ENCODE assay signal across 8 mouse cellular contexts in genomic region chr4:53384761-53385160, GRCm38 (mm10). TPM values are rescaled to one million over a fixed set of nuclear protein-coding genes. Genes with fewer than 3 reads are reported as not detected.
DNase-seq lines count a peak whose midpoint lies in the region; ATAC-seq and TF ChIP-seq lines count a peak whose summit lies in the region.

No protein-coding gene starts in this region.

- 27% methylated on average over 6 of the region's 6 CpGs for WGBS in hindbrain, embryonic 11.5 days
- WGBS in lung, postnatal 0 days = 3% methylated on average over 6 of the region's 6 CpGs

- ATAC-seq in hindbrain, embryonic 11.5 days (ENCODE audit: low FRiP score) = peak; percentile 47
- ATAC-seq in lung, postnatal 0 days = peak; percentile 75

- H3K9ac ChIP-seq in hindbrain, embryonic 11.5 days (ENCODE audit: low read depth, low read length) = no peak overlapping the region
- H3K9ac ChIP-seq in lung, postnatal 0 days (replicated peaks; ENCODE audit: low read depth) = no peak overlapping the region

- peak; percentile 87 for DNase-seq in MN1 (ENCODE audit: low spot score)
- peak; percentile 71 for DNase-seq in cerebellum, adult 9-11 months
- DNase-seq in frontal cortex, adult 2 months (ENCODE audit: extremely low spot score in 1 of 2, low spot score in 1 of 2) = peak; percentile 43 to 97
- DNase-seq in hindbrain, embryonic 11.5 days (ENCODE audit: low spot score) = peak; percentile 87
- DNase-seq in layer of hippocampus, adult 9-11 months = peak; percentile 83
- peak; percentile 79 for DNase-seq in lung, postnatal 0 days (ENCODE audit: low spot score)
- peak; percentile 38 for DNase-seq in ovary, postnatal 36 days (ENCODE audit: low spot score)
- peak; percentile 78 for DNase-seq in thymus, postnatal 14 days

- peak; percentile 89 for TF ChIP-seq CTCF in lung, postnatal 0 days (IDR thresholded peaks at IDR 0.05)

- H3K36me3 ChIP-seq in hindbrain, embryonic 11.5 days (ENCODE audit: control insufficient read depth, insufficient read depth, low read length) = no peaks in the 10 kb centered on the region
- H3K36me3 ChIP-seq in lung, postnatal 0 days (ENCODE audit: insufficient read depth, low read length) = no peaks in the 10 kb centered on the region

- no peak overlapping the region for H3K27ac ChIP-seq in hindbrain, embryonic 11.5 days (ENCODE audit: low read depth, low read length)
- H3K27ac ChIP-seq in lung, postnatal 0 days (ENCODE audit: low read length) = no peak overlapping the region

- no peaks in the 10 kb centered on the region for H3K9me3 ChIP-seq in hindbrain, embryonic 11.5 days (ENCODE audit: control insufficient read depth, low read length)
- H3K9me3 ChIP-seq in lung, postnatal 0 days (ENCODE audit: low read length) = no peaks in the 10 kb centered on the region

- H3K4me3 ChIP-seq in hindbrain, embryonic 11.5 days (ENCODE audit: low read depth, low read length) = no peak overlapping the region
- H3K4me3 ChIP-seq in lung, postnatal 0 days (ENCODE audit: low read depth, low read length) = no peak overlapping the region; the same call in 1 of the 2 replicates

- no peaks in the 10 kb centered on the region for H3K4me1 ChIP-seq in hindbrain, embryonic 11.5 days (replicated peaks; ENCODE audit: control insufficient read depth, insufficient read depth, low read length)
- H3K4me1 ChIP-seq in lung, postnatal 0 days (ENCODE audit: insufficient read depth, low read depth, low read length) = no peaks in the 10 kb centered on the region

- H3K4me2 ChIP-seq in hindbrain, embryonic 11.5 days (replicated peaks; ENCODE audit: low read depth, low read length) = 0 out of 2 replicates have a peak overlapping the region, but pooled peaks have one; percentile 19
- peak overlapping the region; percentile 37 for H3K4me2 ChIP-seq in lung, postnatal 0 days (replicated peaks; ENCODE audit: low read depth, low read length)

- peak; percentile 40; the same call in 1 of the 2 replicates for TF ChIP-seq EP300 in lung, postnatal 0 days (IDR thresholded peaks at IDR 0.05)

- H3K27me3 ChIP-seq in hindbrain, embryonic 11.5 days (ENCODE audit: control insufficient read depth, insufficient read depth, low read length) = no peaks in the 10 kb centered on the region
- H3K27me3 ChIP-seq in lung, postnatal 0 days (replicated peaks; ENCODE audit: insufficient read depth, low read length) = no peaks in the 10 kb centered on the region

RNA-seq across cellular contexts. Expression of gene Slc44a1, which starts 55.5 kb away (rescaled TPM):
- polyA plus RNA-seq in frontal cortex, adult 2 months (2012; rRNA removed) = 50.3 and 51.1 TPM in 2 replicates
- polyA plus RNA-seq in hindbrain, embryonic 11.5 days (2014; fragmentation: Nextera tagmentation; extraction: Ambion mirVana) = 14.4 and 18.1 TPM in 2 replicates
- 30.4 and 31.7 TPM in 2 replicates for polyA plus RNA-seq in lung, postnatal 0 days (2015; fragmentation: Nextera tagmentation; extraction: Ambion mirVana)
